Mouse (Mus musculus) liver, embryonic 11.5 days (tissue): ENCODE data around the gene Zp2. TPM values are rescaled to one million over a fixed set of nuclear protein-coding genes. Genes with fewer than 3 reads are reported as not detected.

ENCODE experiments used
- ATAC-seq: fragments of 200-750 bp; cut with Nextera tagmentation; replicated peaks from 2 replicates; pipeline ENCODE4 v1.8.0; 2017; ENCODE audit warnings: moderate number of reproducible peaks, mild to moderate bottlenecking, moderate TSS enrichment, moderate library complexity; ENCODE audit not compliant: low FRiP score
- DNase-seq: peaks from one replicate; pipeline ENCODE4 v3.0.0-alpha.2; 2017; ENCODE audit warnings: low spot score
- H3K27ac ChIP-seq: fragments of 300-500 bp; sonication (generic); 2 replicates; pipeline ENCODE4 v1.5.1; 2014; ENCODE audit warnings: mild to moderate bottlenecking, low read depth, low read length, control low read depth
- H3K27me3 ChIP-seq: fragments of 300-500 bp; sonication (generic); replicated peaks from 2 replicates; pipeline ENCODE4 v1.6.1; 2014; ENCODE audit warnings: low read length, mixed read lengths; ENCODE audit not compliant: control insufficient read depth, insufficient read depth
- H3K36me3 ChIP-seq: fragments of 300-500 bp; sonication (generic); 2 replicates; pipeline ENCODE4 v1.6.1; 2014; ENCODE audit warnings: mild to moderate bottlenecking, low read length, moderate library complexity, mixed read lengths; ENCODE audit not compliant: control insufficient read depth, insufficient read depth
- H3K4me1 ChIP-seq: fragments of 300-500 bp; sonication (generic); replicated peaks from 2 replicates; pipeline ENCODE4 v1.6.1; 2014; ENCODE audit warnings: low read length, mixed read lengths; ENCODE audit not compliant: control insufficient read depth, insufficient read depth
- H3K4me2 ChIP-seq: fragments of 300-500 bp; sonication (generic); 2 replicates; pipeline ENCODE4 v1.6.1; 2014; ENCODE audit warnings: mild to moderate bottlenecking, control low read depth, moderate library complexity
- H3K4me3 ChIP-seq: fragments of 300-500 bp; sonication (generic); 2 replicates; pipeline ENCODE4 v1.5.1; 2014; ENCODE audit warnings: low read depth, low read length, control low read depth
- H3K9ac ChIP-seq: fragments of 300-500 bp; sonication (generic); 2 replicates; pipeline ENCODE4 v1.6.1; 2014; ENCODE audit warnings: low read depth, low read length, control low read depth
- H3K9me3 ChIP-seq: fragments of 300-500 bp; sonication (generic); 2 replicates; pipeline ENCODE4 v1.6.1; 2016; ENCODE audit warnings: low read length, inconsistent platforms, mixed read lengths; ENCODE audit not compliant: control insufficient read depth
- WGBS: fragments of 180-500 bp; shearing (Covaris S2); extraction: QIAGEN DNeasy Blood & Tissue Kit; methylation state at CpG from one replicate; pipeline ENCODE4 v1.1.7; 2014; 5-methylcytosine and 5-hydroxymethylcytosine counted together
- polyA plus RNA-seq: library from polyadenylated mRNA; unstranded; fragments of >200 nt; fragmentation: Nextera tagmentation; extraction: Ambion mirVana; gene quantifications from 2 replicates; pipeline ENCODE4 v1.2.1, GENCODE M21; 2014

The Zp2 gene
- polyA plus RNA-seq, 1 experiment from 2014 or later = not detected

DNA sequence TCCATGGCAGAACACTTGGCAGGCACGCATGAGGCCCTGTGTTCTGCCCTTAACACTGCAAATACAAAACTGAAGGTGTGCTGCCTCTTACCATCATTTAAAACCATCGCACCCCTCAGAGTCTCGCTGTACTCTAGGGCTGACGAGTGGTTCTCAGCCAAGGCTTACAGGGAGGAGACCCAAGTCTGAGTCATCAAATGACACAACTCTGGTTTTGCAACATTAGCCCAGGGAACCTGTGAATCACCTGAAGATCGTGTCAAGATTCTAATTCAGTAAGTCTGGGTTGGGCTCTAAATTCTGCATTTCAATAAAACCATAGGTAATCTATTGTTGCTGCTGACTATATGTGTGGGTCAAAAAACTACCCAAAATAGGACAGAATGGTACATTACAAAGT is 35.5 kb upstream of the Zp2 start:
- no peak overlapping the region for H3K27ac ChIP-seq
- H3K9me3 ChIP-seq = no peaks in the 10 kb centered on the region
- 75% methylated on average over 5 of the region's 5 CpGs for WGBS
- H3K36me3 ChIP-seq = no peaks in the 10 kb centered on the region
- no peak overlapping the region for H3K4me3 ChIP-seq
- no peak overlapping the region for H3K4me2 ChIP-seq
- H3K27me3 ChIP-seq = no peaks in the 10 kb centered on the region
- no peak for ATAC-seq
- DNase-seq = no peak
- no peaks in the 10 kb centered on the region for H3K4me1 ChIP-seq
- H3K9ac ChIP-seq = no peak overlapping the region

DNA sequence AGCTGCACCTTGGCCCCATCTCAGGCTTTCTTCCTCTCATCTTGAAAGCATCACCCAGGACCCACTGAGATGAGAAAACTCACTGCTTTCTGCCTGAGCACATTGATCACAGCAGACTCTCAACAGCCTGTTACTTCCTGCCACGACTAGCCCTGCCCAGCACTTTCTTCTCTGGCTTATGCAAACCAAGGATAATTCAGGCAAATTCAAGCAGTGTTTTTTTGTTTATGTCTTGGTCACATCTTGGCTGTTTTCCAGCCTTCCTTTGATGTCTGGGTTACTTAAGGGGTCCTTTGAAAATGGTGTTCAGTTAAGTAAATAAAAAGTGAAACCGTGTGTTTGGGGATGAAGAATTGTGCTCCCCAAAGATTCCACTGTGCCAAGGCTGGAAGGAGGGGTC is 33.8 kb upstream of the Zp2 start:
- Histone ChIP-seq H3K9ac (no peak overlapping the region), H3K36me3 (no peaks in the 10 kb centered on the region), H3K4me3 (no peak overlapping the region), H3K9me3 (no peaks in the 10 kb centered on the region), H3K27me3 (no peaks in the 10 kb centered on the region), H3K4me2 (no peak overlapping the region), H3K27ac (no peak overlapping the region), H3K4me1 (no peaks in the 10 kb centered on the region)
- WGBS = 28% methylated on average over 2 of the region's 2 CpGs
- no peak for DNase-seq
- ATAC-seq = no peak

DNA sequence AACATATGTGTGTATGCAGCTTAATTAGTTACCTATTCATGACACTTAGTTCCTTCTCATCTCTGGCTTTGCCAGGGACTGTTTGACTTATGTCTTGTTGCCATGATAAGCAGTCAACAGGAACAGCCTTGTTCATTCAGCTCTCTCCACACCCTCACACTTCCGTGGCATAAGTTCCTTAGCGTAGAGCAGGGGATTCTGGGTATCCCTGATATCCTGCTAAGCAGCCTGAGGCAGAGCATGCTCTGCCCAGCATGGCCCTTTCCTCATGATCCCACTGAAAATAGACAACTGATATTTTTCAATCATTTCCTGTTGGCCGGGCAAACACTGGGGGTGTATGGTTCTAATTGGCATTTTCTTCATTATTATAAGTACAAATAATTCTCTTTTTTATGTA is 32.5 kb upstream of the Zp2 start:
- Histone ChIP-seq H3K27ac (no peak overlapping the region), H3K27me3 (no peaks in the 10 kb centered on the region), H3K9ac (no peak overlapping the region), H3K4me1 (no peaks in the 10 kb centered on the region), H3K4me2 (no peak overlapping the region), H3K9me3 (no peaks in the 10 kb centered on the region), H3K36me3 (no peaks in the 10 kb centered on the region), H3K4me3 (no peak overlapping the region)
- ATAC-seq (no peak), DNase-seq (no peak)
- 78% methylated on average over 3 of the region's 3 CpGs for WGBS

DNA sequence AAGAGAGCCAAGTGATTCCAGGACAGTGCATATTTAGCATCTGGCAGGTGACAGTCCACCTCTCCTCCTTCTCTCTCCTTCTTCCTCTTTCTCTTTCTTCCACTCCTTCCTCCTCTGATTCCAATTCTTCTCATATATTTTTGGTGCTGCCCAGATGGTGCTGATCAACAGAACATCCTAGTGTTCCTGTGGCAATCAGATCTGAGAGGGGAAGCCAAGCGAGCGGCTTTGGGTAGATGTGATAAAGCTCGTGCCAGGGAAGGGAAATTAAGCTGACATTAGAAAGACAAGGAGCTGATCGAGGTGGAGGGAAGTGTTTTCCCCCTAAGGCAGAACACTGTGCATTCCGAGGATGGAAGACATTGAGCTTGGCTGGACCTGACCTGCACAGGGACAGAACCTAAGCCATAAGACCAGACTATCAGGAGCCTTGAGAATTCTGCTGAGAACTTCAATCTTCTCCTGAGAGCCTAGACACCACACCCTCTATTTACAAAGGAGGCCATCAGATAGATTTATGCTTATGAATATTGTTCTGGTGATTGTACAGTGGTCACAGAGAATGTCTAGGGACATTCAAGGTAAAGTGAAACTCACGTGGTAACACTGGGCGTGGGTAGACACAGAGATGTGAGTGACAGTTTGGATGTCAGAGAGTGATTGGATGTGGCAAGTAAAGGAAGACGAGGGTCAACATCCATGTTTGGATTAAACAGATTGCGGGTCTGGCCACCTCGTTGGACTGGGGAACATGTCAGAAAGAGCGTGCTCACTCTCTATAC is 29.8 kb upstream of the Zp2 start:
- ATAC-seq = no peak
- Histone ChIP-seq H3K9me3 (no peaks in the 10 kb centered on the region), H3K27ac (no peak overlapping the region), H3K4me2 (peak overlapping the region; percentile 49), H3K4me3 (peak overlapping the region; percentile 31; the same call in 1 of the 2 replicates), H3K9ac (no peak overlapping the region), H3K27me3 (no peaks in the 10 kb centered on the region), H3K36me3 (no peaks in the 10 kb centered on the region), H3K4me1 (no peaks in the 10 kb centered on the region)
- WGBS = 73% methylated on average over 11 of the region's 11 CpGs
- DNase-seq = no peak

DNA sequence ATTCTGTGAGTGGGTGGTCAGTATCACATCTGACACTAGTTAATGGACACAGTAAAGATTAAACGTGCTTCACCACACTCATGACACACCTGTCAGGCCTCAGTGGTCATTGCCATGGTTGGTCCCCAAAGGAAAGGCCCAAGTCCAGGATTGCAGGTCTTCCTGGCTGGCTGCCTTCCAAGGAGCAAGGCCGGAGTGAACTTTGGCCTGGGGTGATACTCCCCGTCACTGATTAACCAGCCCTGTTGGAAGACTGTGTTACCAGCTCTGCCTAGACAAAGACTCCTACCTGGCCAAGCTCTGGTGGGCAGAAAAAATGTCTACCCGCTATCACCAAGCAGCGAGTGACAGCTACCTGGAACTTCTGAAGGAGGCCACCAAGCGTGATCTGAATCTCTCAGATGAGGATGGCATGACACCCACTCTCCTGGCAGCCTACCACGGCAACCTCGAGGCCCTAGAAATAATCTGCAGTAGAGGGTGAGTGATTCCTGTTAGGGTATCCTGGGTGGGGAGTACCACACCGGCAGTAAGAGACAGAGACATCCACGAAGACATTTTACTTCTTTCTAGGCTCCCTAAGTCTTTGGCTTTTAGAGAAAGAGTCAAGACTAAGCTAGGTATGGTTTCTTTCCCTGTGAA is 28.6 kb upstream of the Zp2 start, which contains the start of gene Anks4b:
Anks4b (plus strand) TSS at position 256 of the 642 bp plus-strand sequence.
- 72% methylated on average over 10 of the region's 10 CpGs for WGBS
- Histone ChIP-seq H3K9me3 (no peaks in the 10 kb centered on the region), H3K4me1 (no peaks in the 10 kb centered on the region), H3K27ac (0 out of 2 replicates have a peak within 1 kb of the TSS, but pooled peaks have one; percentile 38), H3K4me3 (peak within 1 kb of the TSS; percentile 31), H3K9ac (peak within 1 kb of the TSS; percentile 20; the same call in 1 of the 2 replicates), H3K36me3 (no peaks in the 10 kb centered on the region), H3K27me3 (no peaks in the 10 kb centered on the region), H3K4me2 (peak within 1 kb of the TSS; percentile 49)
- DNase-seq (no peak), ATAC-seq (peak; percentile 60)

DNA sequence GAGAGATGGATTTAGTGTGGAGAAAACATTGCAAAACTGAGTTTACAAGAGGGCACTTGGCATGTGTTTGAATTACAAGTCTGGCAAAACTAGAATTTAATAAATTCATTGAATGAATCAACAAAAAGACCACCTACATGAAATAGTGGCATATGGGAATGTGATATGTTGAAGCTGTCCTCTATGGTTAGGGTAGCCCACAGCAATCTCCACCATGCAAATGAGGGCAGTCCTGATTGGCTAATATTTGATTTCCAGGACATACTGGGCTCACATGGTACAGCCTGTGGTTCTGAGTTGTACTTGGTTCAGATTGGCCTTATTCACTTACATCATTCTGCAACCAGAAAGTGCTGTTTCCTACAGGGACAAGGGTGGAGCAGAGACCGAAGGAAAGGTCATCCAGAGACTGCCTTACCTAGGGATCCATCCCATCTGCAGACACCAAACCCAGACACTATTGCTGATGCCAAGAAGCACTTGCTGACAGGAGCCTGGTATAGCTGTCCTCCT is 27.2 kb upstream of the Zp2 start:
- no peak for ATAC-seq
- no peaks in the 10 kb centered on the region for H3K9me3 ChIP-seq
- H3K4me2 ChIP-seq = no peak overlapping the region
- no peak for DNase-seq
- H3K4me3 ChIP-seq = no peak overlapping the region
- no peaks in the 10 kb centered on the region for H3K36me3 ChIP-seq
- no peak overlapping the region for H3K27ac ChIP-seq
- H3K27me3 ChIP-seq = no peaks in the 10 kb centered on the region
- H3K9ac ChIP-seq = no peak overlapping the region
- 79% methylated on average over 1 of the region's 1 CpGs for WGBS
- H3K4me1 ChIP-seq = no peaks in the 10 kb centered on the region

DNA sequence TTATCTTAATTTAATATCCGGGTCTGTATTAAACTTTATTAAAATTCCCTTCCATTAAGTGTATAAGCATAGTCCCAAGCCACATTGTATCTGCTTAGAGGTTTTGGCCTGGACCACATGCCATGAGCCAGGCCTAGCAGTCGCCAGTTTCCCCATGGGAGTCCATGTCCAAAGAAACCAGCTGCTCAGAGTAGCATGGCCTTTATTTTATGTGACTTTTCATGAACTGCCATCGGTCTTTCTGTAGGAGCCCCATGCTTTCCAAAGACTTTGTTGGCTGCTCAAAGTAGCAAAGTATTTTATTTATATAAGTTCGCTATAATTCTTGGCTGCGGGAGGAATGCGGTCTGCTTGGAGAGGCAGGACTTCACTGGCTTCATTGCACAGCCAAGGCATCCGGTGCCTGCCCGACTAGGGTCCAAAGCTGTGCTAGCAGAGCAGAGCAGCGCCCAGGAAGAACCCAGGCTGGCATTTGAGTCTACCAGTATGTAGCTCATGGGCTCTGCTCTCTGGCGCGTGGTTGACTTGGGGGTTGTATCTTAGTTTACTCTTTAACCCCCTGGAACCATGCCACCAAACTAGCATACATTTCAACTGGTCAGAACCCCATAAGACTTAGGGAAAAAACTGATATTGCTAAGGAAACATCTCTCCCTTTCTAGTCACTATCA is 18.6 kb upstream of the Zp2 start:
- 86% methylated on average over 11 of the region's 11 CpGs for WGBS

DNA sequence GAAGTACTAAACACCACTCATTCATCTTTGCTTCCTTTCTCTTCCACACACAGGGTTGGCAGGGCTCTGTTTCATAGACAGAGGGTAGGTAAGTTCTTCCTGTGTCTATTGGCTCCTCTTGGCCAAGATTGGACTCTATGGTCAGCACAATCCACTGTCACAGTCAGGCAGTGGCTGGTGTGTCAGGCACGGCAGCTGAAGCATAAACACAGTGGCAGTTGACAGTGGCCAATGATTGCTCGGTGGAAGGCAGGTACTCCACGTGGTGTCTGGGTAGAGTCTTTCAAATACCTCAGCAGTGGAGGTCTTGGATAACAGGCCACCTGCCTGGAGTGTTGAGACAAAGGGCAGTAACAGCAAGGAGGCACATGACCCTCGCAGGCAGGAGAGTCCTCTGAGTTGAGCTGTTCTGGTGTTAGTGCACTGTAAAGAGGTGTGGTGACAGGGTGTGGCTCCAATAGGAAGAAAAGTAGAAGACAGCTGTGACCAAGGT is 13.1 kb upstream of the Zp2 start:
- no peak for ATAC-seq
- no peak for DNase-seq
- 52% methylated on average over 4 of the region's 4 CpGs for WGBS

More for the DNA sequence above, 18.6 kb upstream of the Zp2 start:
- Histone ChIP-seq H3K4me2 (no peak overlapping the region), H3K9ac (no peak overlapping the region), H3K9me3 (no peaks in the 10 kb centered on the region), H3K4me1 (no peaks in the 10 kb centered on the region), H3K27me3 (no peaks in the 10 kb centered on the region), H3K4me3 (no peak overlapping the region), H3K27ac (no peak overlapping the region), H3K36me3 (no peaks in the 10 kb centered on the region)
- DNase-seq (no peak), ATAC-seq (no peak)

More for the DNA sequence above, 13.1 kb upstream of the Zp2 start:
- H3K27ac ChIP-seq = no peak overlapping the region
- no peaks in the 10 kb centered on the region for H3K4me1 ChIP-seq
- H3K36me3 ChIP-seq = no peaks in the 10 kb centered on the region
- H3K9me3 ChIP-seq = no peaks in the 10 kb centered on the region
- H3K4me2 ChIP-seq = no peak overlapping the region
- no peak overlapping the region for H3K4me3 ChIP-seq
- H3K9ac ChIP-seq = no peak overlapping the region
- no peaks in the 10 kb centered on the region for H3K27me3 ChIP-seq
